ENCODE assay signal across 12 mouse cellular contexts in the genomic region with DNA sequence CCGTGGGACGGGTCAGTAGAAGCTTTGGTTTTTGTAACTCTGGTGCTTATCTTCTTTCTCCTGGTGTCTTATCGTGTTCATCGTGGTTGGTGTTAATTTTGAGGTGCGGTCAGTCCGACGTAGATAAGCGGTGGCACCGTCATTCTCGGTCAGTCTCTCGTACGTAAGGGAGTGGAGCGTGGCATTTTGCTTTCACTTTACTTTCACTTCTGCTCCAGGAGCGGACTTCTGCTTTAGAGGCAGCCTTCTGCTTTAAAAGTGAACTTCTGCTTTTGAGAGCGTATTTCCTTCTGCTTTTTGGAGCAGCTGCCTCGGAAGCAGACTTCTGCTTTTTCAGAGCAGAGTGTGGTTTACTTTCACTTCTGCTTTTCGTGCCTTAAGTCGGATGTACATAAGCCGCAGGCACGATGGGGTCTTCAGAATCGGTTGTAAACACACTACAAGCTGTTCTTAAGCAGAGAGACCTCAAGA.
A peak's percentile ranks its signal among the peaks of the same experiment; 100 is the strongest.
DNase-seq lines count a peak whose midpoint lies in the region; ATAC-seq lines count a peak whose summit lies in the region.
"Had no signal": no experiment of that assay in that cellular context is flagged by ENCODE, and none has a peak within 500 bp of the region (broad histone marks: within the 10 kb centered on the region; RNA-seq: fewer than 3 reads in every experiment).

No protein-coding gene starts in this region.

- H3K36me3 ChIP-seq in forebrain, embryonic 14.5 days (ENCODE audit: control insufficient read depth, insufficient read depth, low read length), result no peaks in the 10 kb centered on the region
- H3K36me3 ChIP-seq in neural tube, embryonic 15.5 days, result 0 out of 2 replicates have a peak, but pooled peaks cover 7% of the 10 kb centered on the region
- H3K36me3 ChIP-seq: midbrain, embryonic 13.5 days had no signal

- no peak overlapping the region for H3K4me3 ChIP-seq in forebrain, embryonic 14.5 days (ENCODE audit: low read depth, low read length)
- no peak overlapping the region for H3K4me3 ChIP-seq in neural tube, embryonic 15.5 days (replicated peaks)
- H3K4me3 ChIP-seq: forebrain, embryonic 13.5 days; midbrain, embryonic 13.5 days had no signal

- H3K27me3 ChIP-seq in forebrain, embryonic 14.5 days (replicated peaks; ENCODE audit: control insufficient read depth, insufficient read depth, low read length), result no peaks in the 10 kb centered on the region
- no peaks in the 10 kb centered on the region for H3K27me3 ChIP-seq in neural tube, embryonic 15.5 days (replicated peaks)
- H3K27me3 ChIP-seq: forebrain, embryonic 13.5 days; midbrain, embryonic 13.5 days had no signal

- intact Hi-C loops in heart, postnatal 14 days (cut with DNase I), result no loop called here

- ATAC-seq in hematopoietic stem cell, adult 5-6 weeks (replicated peaks in 1 of 2; ENCODE audit: insufficient read depth in 1 of 2, low FRiP score in 2 of 2, low TSS enrichment in 1 of 2, low read depth in 1 of 2, poor library complexity in 2 of 2, severe bottlenecking in 2 of 2), result peak; percentile 74 to 86
- peak; percentile 78 for ATAC-seq in megakaryocyte-erythroid progenitor cell, adult 5-6 weeks (replicated peaks; ENCODE audit: low FRiP score, low TSS enrichment, poor library complexity, severe bottlenecking)
- ATAC-seq in forebrain, embryonic 14.5 days, result no peak
- ATAC-seq in neural tube, embryonic 15.5 days (ENCODE audit: low FRiP score), result no peak
- ATAC-seq: forebrain, embryonic 13.5 days; intestine, postnatal 0 days; midbrain, embryonic 13.5 days had no signal

- no peaks in the 10 kb centered on the region for H3K4me1 ChIP-seq in forebrain, embryonic 14.5 days (ENCODE audit: control insufficient read depth, insufficient read depth, low read length)
- H3K4me1 ChIP-seq in neural tube, embryonic 15.5 days, result no peaks in the 10 kb centered on the region
- H3K4me1 ChIP-seq: forebrain, embryonic 13.5 days; midbrain, embryonic 13.5 days had no signal

- no peak overlapping the region for H3K9ac ChIP-seq in forebrain, embryonic 14.5 days (ENCODE audit: low read length)
- no peak overlapping the region for H3K9ac ChIP-seq in neural tube, embryonic 15.5 days (replicated peaks)
- H3K9ac ChIP-seq: forebrain, embryonic 13.5 days; midbrain, embryonic 13.5 days had no signal

- H3K4me2 ChIP-seq in forebrain, embryonic 14.5 days (ENCODE audit: low read length), result no peak overlapping the region
- H3K4me2 ChIP-seq in neural tube, embryonic 15.5 days, result no peak overlapping the region
- H3K4me2 ChIP-seq: forebrain, embryonic 13.5 days; heart, embryonic 11.5 days; midbrain, embryonic 13.5 days had no signal

- peak; percentile 94 for DNase-seq in heart, adult 11 months
- no peak for DNase-seq in heart, postnatal 14 days
- peak; percentile 58 for DNase-seq in thymus, postnatal 14 days
- no peak for DNase-seq in kidney, postnatal 4 days
- no peak for DNase-seq in forebrain, embryonic 14.5 days (ENCODE audit: low spot score)

- WGBS in forebrain, embryonic 14.5 days, result 95% methylated on average over 21 of the region's 21 CpGs
- WGBS in neural tube, embryonic 15.5 days, result 91% methylated on average over 21 of the region's 21 CpGs

- H3K27ac ChIP-seq in forebrain, embryonic 14.5 days (ENCODE audit: low read depth, low read length), result no peak overlapping the region
- no peak overlapping the region for H3K27ac ChIP-seq in neural tube, embryonic 15.5 days (replicated peaks)
- H3K27ac ChIP-seq: forebrain, embryonic 13.5 days; midbrain, embryonic 13.5 days had no signal

- H3K9me3 ChIP-seq in forebrain, embryonic 14.5 days (replicated peaks; ENCODE audit: control insufficient read depth, low read length), result peaks cover 48% of the 10 kb centered on the region
- peaks cover 52% of the 10 kb centered on the region for H3K9me3 ChIP-seq in neural tube, embryonic 15.5 days (replicated peaks)

Comparison
In these comparisons a context has a peak if more than half of its experiments do, and no peak if none do; other contexts are left out.
1. DNase-seq: peak in heart, adult 11 months (single experiment) and thymus, postnatal 14 days (single experiment); none in heart, postnatal 14 days (0 of 2), kidney, postnatal 4 days (0 of 2) and forebrain, embryonic 14.5 days (single experiment).
2. ATAC-seq: peak in hematopoietic stem cell, adult 5-6 weeks (2 of 2) and megakaryocyte-erythroid progenitor cell, adult 5-6 weeks (single experiment); none in forebrain, embryonic 14.5 days (single experiment) and neural tube, embryonic 15.5 days (single experiment).